Mouse (Mus musculus) stomach, postnatal 0 days (tissue): ENCODE measurements around the gene Gdf7. TPM values are rescaled to one million over a fixed set of nuclear protein-coding genes. Genes with fewer than 3 reads are reported as not detected.
A peak's percentile ranks its signal among the peaks of the same experiment; 100 is the strongest.

ENCODE experiments used
- ATAC-seq: fragments of 200-750 bp; cut with Nextera tagmentation; 2 replicates; pipeline ENCODE4 v1.8.0; 2017; ENCODE audit not compliant: low FRiP score, low TSS enrichment
- DNase-seq: peaks from one replicate; pipeline ENCODE4 v3.0.0-alpha.2; 2016; ENCODE audit warnings: low spot score
- H3K27ac ChIP-seq: fragments of 300-500 bp; sonication (generic); replicated peaks from 2 replicates; pipeline ENCODE4 v1.5.1; 2014; ENCODE audit warnings: mild to moderate bottlenecking, control low read depth
- H3K27me3 ChIP-seq: fragments of 300-500 bp; sonication (generic); 2 replicates; pipeline ENCODE4 v1.6.1; 2014; ENCODE audit warnings: low read length; ENCODE audit not compliant: control insufficient read depth, insufficient read depth
- H3K36me3 ChIP-seq: fragments of 300-500 bp; sonication (generic); 2 replicates; pipeline ENCODE4 v1.6.1; 2014; ENCODE audit warnings: low read length, mixed read lengths; ENCODE audit not compliant: control insufficient read depth, insufficient read depth
- H3K4me1 ChIP-seq: fragments of 300-500 bp; sonication (generic); replicated peaks from 2 replicates; pipeline ENCODE4 v1.6.1; 2014; ENCODE audit warnings: antibody characterized with exemption; ENCODE audit not compliant: control insufficient read depth, insufficient read depth
- H3K4me2 ChIP-seq: fragments of 300-500 bp; sonication (generic); replicated peaks from 2 replicates; pipeline ENCODE4 v1.6.1; 2014; ENCODE audit warnings: low read depth, mild to moderate bottlenecking, control low read depth, moderate library complexity
- H3K4me3 ChIP-seq: fragments of 300-500 bp; sonication (generic); 2 replicates; pipeline ENCODE4 v1.5.1; 2014; ENCODE audit warnings: low read depth, low read length, control low read depth
- H3K9ac ChIP-seq: fragments of 300-500 bp; sonication (generic); 2 replicates; pipeline ENCODE4 v1.6.1; 2014; ENCODE audit warnings: mild to moderate bottlenecking, low read length, control low read depth, mixed read lengths
- H3K9me3 ChIP-seq: fragments of 300-500 bp; sonication (generic); 2 replicates; pipeline ENCODE4 v1.6.1; 2016; ENCODE audit warnings: low read length; ENCODE audit not compliant: control insufficient read depth
- CTCF ChIP-seq: IDR thresholded peaks from 2 replicates; pipeline ENCODE4 v1.5.1; 2016; ENCODE audit warnings: antibody characterized with exemption, low read depth, mild to moderate bottlenecking, moderate library complexity
- EP300 ChIP-seq: optimal IDR thresholded peaks from 2 replicates; pipeline ENCODE3; 2016; ENCODE audit warnings: antibody characterized with exemption
- WGBS: fragments of 180-500 bp; shearing (Covaris S2); extraction: QIAGEN DNeasy Blood & Tissue Kit; methylation state at CpG from one replicate; pipeline ENCODE4 v1.1.7; 2014; 5-methylcytosine and 5-hydroxymethylcytosine counted together
- polyA plus RNA-seq: library from polyadenylated mRNA; unstranded; fragments of >200 nt; fragmentation: Nextera tagmentation; extraction: Ambion mirVana; gene quantifications from 2 replicates; pipeline ENCODE4 v1.2.1, GENCODE M21; 2015

Gene Gdf7
- polyA plus RNA-seq, 1 experiment from 2014 or later: not detected

GRCm38 (mm10) chr12:8301011-8301814 lies 541 bp downstream of the Gdf7 start:
- H3K27me3 ChIP-seq: peaks cover 34% of the 10 kb centered on the region
- TF ChIP-seq EP300 (no peak), CTCF (no peak)
- 0 out of 2 replicates have a peak, but pooled peaks cover 6% of the 10 kb centered on the region for H3K4me1 ChIP-seq
- 0 out of 2 replicates have a peak overlapping the region, but pooled peaks have one; percentile 31 for H3K9ac ChIP-seq
- ATAC-seq: no peak; the same call in 1 of the 2 replicates
- peak overlapping the region; percentile 40 for H3K4me3 ChIP-seq
- no peaks in the 10 kb centered on the region for H3K36me3 ChIP-seq
- no peak overlapping the region for H3K27ac ChIP-seq
- DNase-seq: no peak
- H3K4me2 ChIP-seq: peak overlapping the region; percentile 72
- 10% methylated on average over 45 of the region's 46 CpGs for WGBS
- no peaks in the 10 kb centered on the region for H3K9me3 ChIP-seq

- Histone ChIP-seq H3K9me3 (no peaks in the 10 kb centered on the region), H3K4me1 (0 out of 2 replicates have a peak, but pooled peaks cover 6% of the 10 kb centered on the region), H3K9ac (no peak overlapping the region), H3K27ac (no peak overlapping the region), H3K27me3 (peaks cover 35% of the 10 kb centered on the region), H3K4me2 (no peak overlapping the region), H3K4me3 (no peak overlapping the region), H3K36me3 (no peaks in the 10 kb centered on the region)
- TF ChIP-seq CTCF (no peak), EP300 (no peak)
- WGBS: 71% methylated on average over 5 of the region's 5 CpGs
- ATAC-seq (no peak), DNase-seq (no peak)
Observed at GRCm38 (mm10) chr12:8300521-8300920, 1.2 kb downstream of the Gdf7 start.

GRCm38 (mm10) chr12:8300111-8300480 lies 1.7 kb downstream of the Gdf7 start:
- DNase-seq: no peak
- no peak overlapping the region for H3K4me3 ChIP-seq
- 57% methylated on average over 10 of the region's 10 CpGs for WGBS
- no peak overlapping the region for H3K4me2 ChIP-seq
- no peaks in the 10 kb centered on the region for H3K9me3 ChIP-seq
- TF ChIP-seq CTCF (no peak), EP300 (no peak)
- no peak overlapping the region for H3K27ac ChIP-seq
- H3K4me1 ChIP-seq: 0 out of 2 replicates have a peak, but pooled peaks cover 6% of the 10 kb centered on the region
- no peak overlapping the region for H3K9ac ChIP-seq
- H3K36me3 ChIP-seq: no peaks in the 10 kb centered on the region
- ATAC-seq: no peak
- H3K27me3 ChIP-seq: peaks cover 37% of the 10 kb centered on the region

GRCm38 (mm10) chr12:8299143-8300110 lies 2.3 kb downstream of the Gdf7 start:
- H3K4me2 ChIP-seq: no peak overlapping the region
- no peak for ATAC-seq
- peaks cover 37% of the 10 kb centered on the region for H3K27me3 ChIP-seq
- no peaks in the 10 kb centered on the region for H3K36me3 ChIP-seq
- H3K9ac ChIP-seq: no peak overlapping the region
- no peak overlapping the region for H3K27ac ChIP-seq
- H3K4me1 ChIP-seq: 0 out of 2 replicates have a peak, but pooled peaks cover 6% of the 10 kb centered on the region
- H3K9me3 ChIP-seq: no peaks in the 10 kb centered on the region
- TF ChIP-seq CTCF (no peak), EP300 (no peak)
- 16% methylated on average over 34 of the region's 34 CpGs for WGBS
- DNase-seq: no peak
- peak overlapping the region; percentile 37 for H3K4me3 ChIP-seq

GRCm38 (mm10) chr12:8298361-8299142 lies 3.2 kb downstream of the Gdf7 start:
- WGBS: 4% methylated on average over 70 of the region's 85 CpGs
- ATAC-seq (no peak), DNase-seq (no peak)
- Histone ChIP-seq H3K4me2 (peak overlapping the region; percentile 60), H3K27ac (no peak overlapping the region), H3K36me3 (no peaks in the 10 kb centered on the region), H3K27me3 (peaks cover 37% of the 10 kb centered on the region), H3K9me3 (no peaks in the 10 kb centered on the region), H3K9ac (peak overlapping the region; percentile 31; the same call in 1 of the 2 replicates), H3K4me1 (0 out of 2 replicates have a peak, but pooled peaks cover 6% of the 10 kb centered on the region), H3K4me3 (peak overlapping the region; percentile 37)
- no peak for TF ChIP-seq CTCF
- TF ChIP-seq EP300: no peak
